Mouse (Mus musculus) WW6 (cell line): ENCODE measurements around the gene Tmem41a.

ENCODE experiments used
- DNase-seq: peaks from one replicate; pipeline ENCODE4 v3.0.0-alpha.2; 2013; ENCODE audit warnings: low read depth, low spot score

Gene Tmem41a

DNA sequence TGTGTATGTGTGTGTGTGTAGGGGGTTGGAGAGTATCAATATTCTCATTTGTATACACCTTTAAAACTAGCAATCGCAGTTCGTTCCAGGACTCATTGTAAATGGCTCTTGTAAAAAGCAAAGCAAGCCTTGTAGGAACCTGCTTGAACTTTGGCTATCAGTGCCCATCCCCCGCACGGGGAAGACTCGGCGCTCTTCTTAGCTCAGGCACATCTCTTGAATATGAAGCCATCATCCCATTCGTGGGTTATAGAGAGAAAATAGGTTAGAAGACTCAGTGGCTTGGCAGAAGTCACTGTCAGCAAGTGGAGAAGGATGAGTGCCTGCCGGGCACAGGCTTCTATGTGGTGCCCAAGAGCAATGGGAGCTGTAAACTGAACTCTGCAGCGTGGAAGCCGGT is 42.7 kb downstream of the Tmem41a start:
- no peak for DNase-seq

- no peak for DNase-seq
These were observed 46.1 kb downstream of the Tmem41a start for GRCm38 (mm10) chr16:21901286-21901685.

GRCm38 (mm10) chr16:21893890-21894289 is 53.5 kb downstream of the Tmem41a start:
- DNase-seq, result no peak

DNA sequence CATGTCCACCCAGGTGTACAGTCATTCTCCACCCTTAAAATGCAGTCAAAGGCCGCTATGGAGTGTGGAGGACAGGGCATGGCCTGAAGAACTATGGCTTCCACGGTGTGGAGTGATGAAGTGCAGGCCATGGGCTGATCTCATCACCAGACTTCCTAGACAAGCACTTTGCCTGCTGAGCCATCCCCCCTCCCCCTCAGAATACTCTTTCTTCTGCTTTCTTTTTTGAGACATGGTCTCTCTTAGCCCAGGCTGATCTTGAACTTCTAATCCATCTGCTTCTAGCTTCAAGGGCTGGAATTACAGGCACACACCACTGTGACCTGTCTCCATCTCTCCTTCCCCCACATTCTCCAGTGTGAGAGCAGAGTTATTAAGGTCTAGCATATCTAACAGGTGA is 59.8 kb downstream of the Tmem41a start:
- DNase-seq, result no peak
